Comparison of ENCODE assay signal across 9 mouse cellular contexts in genomic region chr1:59367928-59368648, GRCm38 (mm10).
DNase-seq lines count a peak whose midpoint lies in the region; ATAC-seq and TF ChIP-seq lines count a peak whose summit lies in the region.
"Had no signal": no experiment of that assay in that cellular context is flagged by ENCODE, and none has a peak within 500 bp of the region (broad histone marks: within the 10 kb centered on the region; RNA-seq: fewer than 3 reads in every experiment).

No protein-coding gene starts in this region.

- H3K36me3 ChIP-seq in heart, embryonic 12.5 days: no peaks in the 10 kb centered on the region
- peaks cover 0 to 35% of the 10 kb centered on the region in 2 experiments; a peak in 2 of 4 replicates for H3K36me3 ChIP-seq in MEL (ENCODE audit: control insufficient read depth in 1 of 2, insufficient read depth in 2 of 2, low read length in 2 of 2)
- H3K36me3 ChIP-seq in intestine, embryonic 15.5 days: no peaks in the 10 kb centered on the region
- H3K36me3 ChIP-seq in megakaryocyte, embryonic 14.5 days (replicated peaks; ENCODE audit: low read length): no peaks in the 10 kb centered on the region
- H3K36me3 ChIP-seq: midbrain, embryonic 12.5 days had no signal

- 3% methylated on average over 13 of the region's 13 CpGs for WGBS in heart, embryonic 12.5 days
- 10% methylated on average over 13 of the region's 13 CpGs for WGBS in intestine, embryonic 15.5 days

- peaks cover 25% of the 10 kb centered on the region for H3K4me1 ChIP-seq in heart, embryonic 12.5 days (replicated peaks)
- H3K4me1 ChIP-seq in MEL (ENCODE audit: control insufficient read depth in 1 of 2, insufficient read depth in 2 of 2, low read length in 2 of 2): peaks cover 27 to 45% of the 10 kb centered on the region in 2 experiments
- H3K4me1 ChIP-seq in intestine, embryonic 15.5 days (replicated peaks): peaks cover 12% of the 10 kb centered on the region
- H3K4me1 ChIP-seq in megakaryocyte, embryonic 14.5 days: peaks cover 28% of the 10 kb centered on the region

- ATAC-seq in heart, embryonic 12.5 days (ENCODE audit: insufficient number of reproducible peaks, low FRiP score): no peak
- peak; percentile 61 for ATAC-seq in intestine, embryonic 15.5 days

- H3K27me3 ChIP-seq in heart, embryonic 12.5 days (replicated peaks): peaks cover 76% of the 10 kb centered on the region
- no peaks in the 10 kb centered on the region for H3K27me3 ChIP-seq in MEL (ENCODE audit: control insufficient read depth in 1 of 2, insufficient read depth in 2 of 2, low read length in 2 of 2)
- no peaks in the 10 kb centered on the region for H3K27me3 ChIP-seq in intestine, embryonic 15.5 days (replicated peaks)
- H3K27me3 ChIP-seq in megakaryocyte, embryonic 14.5 days (replicated peaks): peaks cover 23% of the 10 kb centered on the region

- no peak for DNase-seq in heart, postnatal 14 days
- peak; percentile 79 for DNase-seq in MEL (ENCODE audit: low read depth, low spot score)
- no peak for DNase-seq in layer of hippocampus, adult 11-12 months (ENCODE audit: low spot score)
- DNase-seq in cerebellum, postnatal 4 days (ENCODE audit: low spot score in 2 of 2): no peak
- DNase-seq in thymus, postnatal 0 days (ENCODE audit: low spot score): no peak

- H3K4me3 ChIP-seq in heart, embryonic 12.5 days: no peak overlapping the region
- H3K4me3 ChIP-seq in MEL (ENCODE audit: control insufficient read depth in 1 of 2, insufficient read depth in 1 of 2, low read depth in 2 of 2, low read length in 2 of 2): peak overlapping the region; percentile 41 to 48
- H3K4me3 ChIP-seq in intestine, embryonic 15.5 days (replicated peaks): no peak overlapping the region
- H3K4me3 ChIP-seq in megakaryocyte, embryonic 14.5 days (replicated peaks): peak overlapping the region; percentile 81
- H3K4me3 ChIP-seq: midbrain, embryonic 12.5 days had no signal

- intact Hi-C loops in heart, postnatal 14 days (cut with DNase I): no loop called here

- TF ChIP-seq CTCF in MEL (IDR thresholded peaks at IDR 0.05 in 2 of 3, conservative IDR thresholded peaks at IDR 0.05 in 1 of 3; ENCODE audit: control insufficient read depth in 1 of 3, insufficient read depth in 1 of 3, low read depth in 2 of 3, low read length in 3 of 3, poor library complexity in 1 of 3, severe bottlenecking in 1 of 3): no peak

- no peak for TF ChIP-seq RAD21 in MEL (IDR thresholded peaks at IDR 0.05; ENCODE audit: low read depth, low read length)

- H3K27ac ChIP-seq in heart, embryonic 12.5 days (ENCODE audit: poor library complexity, severe bottlenecking): no peak overlapping the region
- H3K27ac ChIP-seq in MEL (ENCODE audit: control insufficient read depth, low read depth, low read length): peak overlapping the region; percentile 86
- H3K27ac ChIP-seq in intestine, embryonic 15.5 days: 0 out of 2 replicates have a peak overlapping the region, but pooled peaks have one; percentile 11
- H3K27ac ChIP-seq: midbrain, embryonic 12.5 days had no signal

- TF ChIP-seq POLR2A in MEL (IDR thresholded peaks at IDR 0.05; ENCODE audit: control insufficient read depth in 1 of 2, insufficient read depth in 1 of 2, low read depth in 1 of 2, low read length in 2 of 2, poor library complexity in 1 of 2): peak in 1 of 2 experiments; percentile 38; a peak in 1 of 4 replicates

- H3K9me3 ChIP-seq in heart, embryonic 12.5 days (replicated peaks): no peaks in the 10 kb centered on the region
- H3K9me3 ChIP-seq in MEL (replicated peaks; ENCODE audit: insufficient read depth, low read length): no peaks in the 10 kb centered on the region
- no peaks in the 10 kb centered on the region for H3K9me3 ChIP-seq in intestine, embryonic 15.5 days
- no peaks in the 10 kb centered on the region for H3K9me3 ChIP-seq in megakaryocyte, embryonic 14.5 days
- H3K9me3 ChIP-seq: midbrain, embryonic 12.5 days had no signal

- no peaks in the 10 kb centered on the region for H3K79me2 ChIP-seq in MEL (ENCODE audit: control insufficient read depth, insufficient read depth, low read length, poor library complexity)

- H3K4me2 ChIP-seq in heart, embryonic 12.5 days: peak overlapping the region; percentile 13; the same call in 1 of the 2 replicates
- peak overlapping the region; percentile 39; the same call in 1 of the 2 replicates for H3K4me2 ChIP-seq in intestine, embryonic 15.5 days (replicated peaks)
- H3K4me2 ChIP-seq: midbrain, embryonic 12.5 days had no signal

- no peak overlapping the region for H3K9ac ChIP-seq in heart, embryonic 12.5 days
- peak overlapping the region; percentile 50 for H3K9ac ChIP-seq in MEL (ENCODE audit: control insufficient read depth, low read depth, low read length, poor library complexity, severe bottlenecking)
- H3K9ac ChIP-seq in intestine, embryonic 15.5 days: no peak overlapping the region
- H3K9ac ChIP-seq: midbrain, embryonic 12.5 days had no signal

- TF ChIP-seq EP300 in MEL (IDR thresholded peaks at IDR 0.05; ENCODE audit: low read depth in 1 of 2, low read length in 2 of 2): peak; percentile 68 to 75

TF ChIP-seq in MEL, 35 proteins besides CTCF, POLR2A, EP300 and RAD21:
- TF ChIP-seq GABPA (IDR thresholded peaks at IDR 0.05; ENCODE audit: low read depth, low read length) (no peak), RCOR1 (IDR thresholded peaks at IDR 0.05; ENCODE audit: low read depth, low read length) (peak; percentile 69), MAFK (IDR thresholded peaks at IDR 0.05; ENCODE audit: borderline replicate concordance, low read depth, low read length) (no peak), POLR2AphosphoS2 (IDR thresholded peaks at IDR 0.05; ENCODE audit: low read length) (no peak), TAL1 (IDR thresholded peaks at IDR 0.05; ENCODE audit: low read length) (no peak), USF1 (IDR thresholded peaks at IDR 0.05; ENCODE audit: low read depth, low read length) (no peak), ZMIZ1 (IDR thresholded peaks at IDR 0.05; ENCODE audit: low read depth, low read length) (no peak; the same call in 1 of the 2 replicates), E2F4 (IDR thresholded peaks at IDR 0.05; ENCODE audit: borderline replicate concordance, low read depth, low read length) (no peak), ETS1 (IDR thresholded peaks at IDR 0.05; ENCODE audit: low read depth, low read length) (peak; percentile 82), ELF1 (IDR thresholded peaks at IDR 0.05; ENCODE audit: low read depth, low read length) (no peak), NELFE (IDR thresholded peaks at IDR 0.05; ENCODE audit: low read depth, low read length) (no peak; the same call in 1 of the 2 replicates), MYC (IDR thresholded peaks at IDR 0.05; ENCODE audit: low read depth, low read length) (no peak), TBP (IDR thresholded peaks at IDR 0.05; ENCODE audit: low read depth, low read length) (peak; percentile 73), USF2 (IDR thresholded peaks at IDR 0.05; ENCODE audit: borderline replicate concordance in 1 of 2, insufficient read depth in 1 of 2, low read depth in 1 of 2, low read length in 2 of 2) (no peak), JUND (IDR thresholded peaks at IDR 0.05; ENCODE audit: low read depth, low read length) (no peak), HCFC1 (IDR thresholded peaks at IDR 0.05; ENCODE audit: low read depth, low read length) (no peak), MEF2A (IDR thresholded peaks at IDR 0.05; ENCODE audit: extremely low read depth, insufficient replicate concordance, low read depth, low read length, poor library complexity, severe bottlenecking) (no peak), SIN3A (IDR thresholded peaks at IDR 0.05; ENCODE audit: low read length) (peak; percentile 61), CHD1 (IDR thresholded peaks at IDR 0.05; ENCODE audit: low read depth, low read length) (no peak), UBTF (IDR thresholded peaks at IDR 0.05; ENCODE audit: borderline replicate concordance, insufficient read depth, low read depth, low read length) (no peak), SMC3 (IDR thresholded peaks at IDR 0.05; ENCODE audit: low read depth, low read length) (no peak), GATA1 (IDR thresholded peaks at IDR 0.05; ENCODE audit: low read depth, low read length) (peak; percentile 36), BHLHE40 (IDR thresholded peaks at IDR 0.05; ENCODE audit: borderline replicate concordance, low read depth, low read length) (0 out of 2 replicates have a peak, but pooled peaks have one; percentile 28), CHD2 (IDR thresholded peaks at IDR 0.05; ENCODE audit: low read length) (no peak), ZKSCAN1 (IDR thresholded peaks at IDR 0.05; ENCODE audit: low read depth, low read length) (no peak), NRF1 (IDR thresholded peaks at IDR 0.05; ENCODE audit: insufficient read depth, low read depth, low read length, poor library complexity, severe bottlenecking) (peak; percentile 30; the same call in 1 of the 2 replicates), MYB (IDR thresholded peaks at IDR 0.05; ENCODE audit: low read depth, low read length) (peak; percentile 64; the same call in 1 of the 2 replicates), MAX (IDR thresholded peaks at IDR 0.05; ENCODE audit: low read length) (no peak), MXI1 (IDR thresholded peaks at IDR 0.05; ENCODE audit: low read depth, low read length) (0 out of 2 replicates have a peak, but pooled peaks have one; percentile 51), MAZ (IDR thresholded peaks at IDR 0.05; ENCODE audit: low read depth, low read length) (no peak), ZC3H11A (IDR thresholded peaks at IDR 0.05; ENCODE audit: low read depth, low read length) (no peak), ZNF384 (IDR thresholded peaks at IDR 0.05; ENCODE audit: low read depth, low read length) (no peak), TCF12 (IDR thresholded peaks at IDR 0.05; ENCODE audit: low read depth, low read length) (peak; percentile 65; the same call in 1 of the 2 replicates), KAT2A (conservative IDR thresholded peaks at IDR 0.05; ENCODE audit: low read depth, low read length) (no peak), POLR2AphosphoS5 (IDR thresholded peaks at IDR 0.05; ENCODE audit: borderline replicate concordance, low read depth, low read length) (no peak)

Comparison
In these comparisons a context has a peak if more than half of its experiments do, and no peak if none do; other contexts are left out.
1. H3K4me3 ChIP-seq: peak in MEL (2 of 2) and megakaryocyte, embryonic 14.5 days (single experiment); none in heart, embryonic 12.5 days (single experiment) and intestine, embryonic 15.5 days (single experiment).